Mouse (Mus musculus) NIH3T3 (cell line): ENCODE measurements around the gene Rxfp4.
A peak's percentile ranks its signal among the peaks of the same experiment; 100 is the strongest.

Experiments used
- DNase-seq: peaks from one replicate; pipeline ENCODE4 v3.0.0-alpha.2; 2012; ENCODE audit warnings: low read depth

The Rxfp4 gene

DNA sequence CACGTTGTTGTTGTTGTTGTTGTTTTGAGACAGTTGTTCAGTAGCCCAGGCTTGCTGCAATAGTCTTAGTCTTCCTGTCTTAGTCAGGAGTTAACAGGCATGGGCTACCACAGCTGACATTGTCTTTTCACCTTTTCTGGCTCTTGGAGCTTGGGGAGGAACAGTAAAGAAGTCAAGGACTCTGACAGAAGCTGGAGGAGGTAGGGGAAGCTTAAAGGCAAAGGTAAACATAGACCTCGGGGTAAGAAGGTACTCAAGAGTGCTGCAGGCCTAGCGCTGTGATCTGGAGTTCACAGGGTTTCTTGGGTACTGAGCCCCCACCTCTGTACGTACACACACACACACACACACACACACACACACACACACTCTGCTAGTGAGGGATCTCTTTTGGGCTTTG is 24.2 kb downstream of the Rxfp4 start:
- no peak for DNase-seq

DNA sequence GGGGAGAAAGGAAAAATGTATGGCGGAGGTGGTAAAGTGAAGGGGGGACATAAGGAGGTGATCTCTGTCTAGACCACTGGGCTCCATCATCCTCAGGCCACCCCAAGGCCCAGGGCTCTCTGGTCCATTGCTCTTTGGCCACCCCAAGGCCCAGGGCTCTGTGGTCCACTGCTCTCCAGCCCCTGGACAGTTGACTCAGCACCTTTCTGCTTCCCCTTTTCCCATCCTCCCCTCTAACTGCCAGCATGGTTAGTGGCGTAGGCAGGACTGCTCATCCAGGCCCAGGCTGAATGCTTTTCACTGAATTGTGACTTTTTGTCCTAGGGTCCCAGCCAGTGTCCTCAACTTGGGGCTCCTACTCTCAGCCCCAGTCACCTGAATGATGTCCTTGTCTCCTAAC is 25.4 kb downstream of the Rxfp4 start:
- no peak for DNase-seq

DNA sequence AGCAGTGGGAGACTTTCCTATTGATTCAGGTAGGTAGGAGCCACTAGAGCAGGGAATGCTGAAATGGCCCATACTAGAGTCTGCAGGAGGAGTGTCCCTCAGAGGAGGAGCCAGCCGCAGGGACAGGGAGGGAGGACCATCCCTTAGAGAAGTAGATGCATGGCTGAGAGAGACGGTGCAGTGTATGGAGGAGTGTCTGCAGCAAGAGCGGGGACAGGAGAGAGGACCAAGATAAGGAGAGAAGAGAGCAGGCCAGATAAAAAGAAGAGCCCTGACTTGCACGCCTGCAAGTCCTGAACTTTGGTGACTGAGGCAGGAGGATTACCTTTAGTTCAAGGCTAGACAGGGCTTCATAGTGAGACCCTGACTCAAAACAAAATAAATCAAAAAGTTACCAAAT is 25.8 kb downstream of the Rxfp4 start:
- no peak for DNase-seq

DNA sequence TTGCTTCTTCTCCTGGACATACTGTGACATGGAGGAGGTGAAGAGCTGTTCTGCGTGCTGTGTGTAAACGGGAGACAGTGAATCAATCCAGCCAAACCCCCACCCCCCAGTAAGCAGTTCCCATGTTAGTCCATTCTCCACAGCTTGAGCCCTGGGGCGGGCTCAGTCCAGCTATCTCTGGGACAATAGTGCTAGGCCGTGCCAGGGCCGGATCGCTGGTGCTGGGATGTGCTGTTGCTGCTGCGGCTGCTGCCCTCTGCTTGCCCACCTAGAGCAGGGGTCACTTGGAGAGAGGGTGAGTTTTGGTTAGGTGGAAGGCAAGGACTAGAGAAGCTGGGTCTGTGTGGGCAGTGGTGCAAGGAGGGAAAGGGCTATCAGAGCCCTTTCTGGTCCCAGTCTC is 26.6 kb downstream of the Rxfp4 start:
- no peak for DNase-seq

DNA sequence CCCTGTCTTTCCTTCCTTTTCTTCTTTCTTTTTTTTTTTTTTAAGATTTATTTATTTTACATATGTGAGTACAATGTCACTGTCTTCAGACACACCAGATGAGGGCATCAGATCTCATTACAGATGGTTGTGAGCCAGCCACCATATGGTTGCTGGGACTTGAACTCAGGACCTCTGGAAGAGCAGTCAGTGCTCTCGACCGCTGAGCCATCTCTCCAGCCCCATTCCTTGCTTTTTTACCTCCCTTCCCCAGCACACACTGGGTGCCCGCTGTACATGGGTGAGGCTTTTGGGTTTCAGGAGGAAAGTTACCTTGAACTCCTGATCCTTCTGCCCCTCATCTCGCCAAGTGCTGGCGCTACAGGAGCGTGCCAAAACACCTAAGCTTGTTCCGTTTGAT is 27.4 kb downstream of the Rxfp4 start:
- no peak for DNase-seq

DNA sequence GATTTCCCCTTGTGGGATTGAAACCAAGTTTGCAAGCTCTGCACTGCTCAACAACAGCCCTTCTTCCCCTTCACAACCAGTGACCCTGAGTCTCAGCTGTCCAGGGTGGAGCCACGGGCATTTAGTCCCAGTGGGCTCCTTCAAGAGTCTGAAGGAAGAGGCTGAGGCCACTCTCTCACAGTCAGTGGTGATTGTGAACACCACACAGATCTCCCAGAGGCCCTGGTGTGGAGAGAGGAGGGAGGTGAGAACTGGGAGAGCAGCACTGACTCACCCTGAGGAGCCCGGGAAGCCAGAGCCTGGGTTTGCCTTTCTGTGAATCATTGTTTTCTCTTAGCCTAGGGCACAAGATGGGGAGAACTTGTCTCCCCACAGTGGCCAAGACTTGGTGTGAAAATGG is 28.0 kb downstream of the Rxfp4 start:
- DNase-seq: peak; percentile 90

DNA sequence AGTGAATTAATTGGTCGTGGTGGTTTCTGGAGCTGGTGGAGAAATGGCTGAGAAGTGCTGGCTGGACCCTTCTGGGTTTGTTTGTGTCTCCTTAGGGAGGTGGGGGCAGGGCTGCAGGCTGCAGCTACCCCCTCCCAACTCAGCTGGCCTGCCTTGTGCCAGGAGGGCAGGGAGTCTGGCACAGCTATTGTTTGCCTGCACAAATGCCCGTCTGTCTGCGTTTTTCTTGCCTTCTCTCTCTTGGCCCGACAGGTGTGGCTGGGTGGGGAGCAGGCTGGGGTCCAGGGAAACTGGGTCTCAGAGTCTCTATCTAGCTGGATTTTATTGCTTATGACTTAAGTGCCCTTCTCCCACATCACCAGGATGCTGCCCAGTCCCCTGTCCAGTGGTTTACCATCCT is 28.6 kb downstream of the Rxfp4 start:
- peak; percentile 27 for DNase-seq

DNA sequence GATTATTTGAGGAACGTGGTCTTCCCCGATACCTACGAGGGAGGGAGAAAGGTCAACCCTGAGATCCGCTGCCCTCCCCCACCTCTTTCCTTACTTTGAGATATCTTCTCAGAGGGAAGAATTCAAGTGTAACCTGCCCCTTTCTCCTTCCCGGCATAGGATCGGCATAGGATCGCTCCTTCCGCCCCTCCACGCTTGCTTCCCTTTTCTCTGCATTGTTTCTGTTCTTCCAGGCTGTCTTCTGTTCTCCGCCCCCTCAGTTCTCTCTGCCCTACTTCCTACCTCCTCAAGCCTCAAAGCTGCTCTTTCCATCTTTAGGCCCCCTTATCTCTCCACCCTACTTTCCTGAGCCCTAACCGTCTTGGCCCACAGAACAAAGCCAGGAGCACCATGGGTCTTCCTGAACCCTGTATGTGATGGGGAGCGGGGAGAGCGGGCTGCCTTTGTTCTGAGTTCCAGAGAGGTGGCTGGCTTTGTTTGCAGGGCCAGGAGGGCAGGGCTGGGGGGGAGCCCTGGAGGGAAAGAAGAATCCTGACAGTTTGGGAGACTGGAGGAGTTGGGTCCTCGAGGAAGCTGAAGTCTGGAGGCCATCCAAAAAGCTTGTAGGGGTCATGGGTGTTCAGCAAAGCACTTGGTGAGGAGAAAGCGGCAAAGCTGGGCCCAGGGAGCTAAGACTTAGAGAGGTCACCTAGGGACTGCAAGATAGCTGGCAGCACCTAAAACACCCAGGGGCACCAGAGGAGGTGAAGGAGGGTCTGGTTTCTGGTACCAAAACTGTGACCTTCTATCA is 29.4 kb downstream of the Rxfp4 start:
- peak; percentile 41 for DNase-seq

DNA sequence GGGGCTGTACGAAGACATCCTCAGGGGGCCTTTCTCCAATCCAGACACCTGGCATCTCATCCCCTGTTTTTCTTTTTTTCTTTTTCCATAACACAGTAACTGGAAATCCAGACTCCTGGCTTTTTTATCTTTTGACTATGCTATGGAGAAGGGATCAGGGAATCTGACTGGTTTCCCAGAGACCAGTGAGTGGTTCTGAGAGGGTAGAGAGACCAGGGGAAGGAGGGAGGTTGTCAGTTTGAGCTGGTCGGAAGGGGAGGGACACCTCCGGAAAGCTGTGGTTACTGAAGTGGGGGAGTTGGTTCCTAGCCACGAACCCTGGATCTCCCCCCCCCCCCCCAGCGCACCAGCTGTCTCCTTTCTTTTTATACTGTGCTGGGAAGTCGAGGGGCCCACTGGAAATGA is 30.0 kb downstream of the Rxfp4 start:
- peak; percentile 65 for DNase-seq

DNA sequence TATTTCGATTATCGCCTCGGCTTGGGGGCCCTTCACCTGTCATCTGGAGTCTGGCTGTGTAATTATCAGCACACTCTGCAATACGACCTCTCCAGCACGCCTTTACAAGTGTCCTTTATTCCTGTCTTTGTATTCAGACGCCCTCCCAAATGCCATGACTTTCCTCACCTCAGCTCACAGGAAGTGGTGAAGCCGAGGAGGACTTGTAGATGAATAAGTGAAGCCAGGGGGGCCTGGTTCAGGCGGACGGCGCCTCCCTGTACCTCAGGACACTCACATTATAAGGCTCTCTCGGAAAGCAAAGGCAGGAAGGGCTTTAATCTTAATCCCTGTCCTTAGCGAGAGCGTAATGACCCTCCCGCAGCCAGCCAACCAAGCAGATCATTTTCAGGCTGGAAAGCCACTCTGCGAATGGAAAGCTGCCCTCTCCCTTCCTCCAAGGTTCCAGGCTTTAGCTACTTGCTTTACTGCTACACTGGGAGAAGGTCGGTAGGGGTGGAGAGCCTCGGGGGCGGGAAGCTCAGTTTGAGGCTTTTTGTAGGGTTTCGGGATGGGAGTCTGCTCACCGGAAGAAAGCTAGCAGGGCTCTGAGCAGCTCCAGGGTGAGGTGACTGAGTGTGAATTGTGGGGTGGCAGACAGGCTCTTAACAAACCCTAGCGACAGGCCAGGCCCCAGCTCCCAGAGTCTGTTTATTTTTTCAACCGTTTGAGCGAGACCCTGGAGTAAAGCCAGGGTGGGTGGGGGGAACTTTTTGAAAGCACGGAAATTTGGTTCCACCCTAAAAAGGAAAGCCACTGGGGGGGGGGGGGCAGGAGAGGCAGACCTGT is 30.6 kb downstream of the Rxfp4 start:
- DNase-seq: peak; percentile 74

GRCm38 (mm10) chr3:88621537-88622112 is 31.3 kb downstream of the Rxfp4 start:
- peak; percentile 82 for DNase-seq

DNA sequence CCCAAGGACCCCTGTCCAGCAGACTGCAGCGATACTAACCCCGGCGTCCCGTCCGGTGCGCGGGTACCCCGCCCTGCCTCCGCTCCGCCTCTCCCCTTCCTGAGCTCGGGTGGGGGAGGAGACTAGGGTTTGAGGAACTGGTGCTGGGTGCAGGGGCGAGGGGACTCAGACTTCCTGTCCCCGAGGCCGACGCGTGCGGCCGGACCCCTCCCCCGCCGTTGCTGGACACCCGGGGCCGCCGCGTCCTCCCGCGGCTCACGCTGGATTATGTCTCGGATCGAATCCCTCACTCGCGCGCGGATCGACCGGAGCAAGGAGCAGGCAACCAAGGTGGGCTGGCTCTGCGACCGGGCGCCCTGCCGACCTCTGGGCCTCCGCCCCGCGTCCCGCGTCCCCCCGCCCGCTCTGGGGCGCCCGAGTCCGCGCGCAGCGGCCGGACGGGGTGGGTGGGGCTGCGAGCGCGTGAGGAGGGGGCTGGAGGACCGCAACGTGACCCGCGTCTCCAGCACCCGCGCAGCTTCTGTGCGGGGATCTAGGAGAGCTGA is 31.9 kb downstream of the Rxfp4 start:
- DNase-seq: peak; percentile 70

DNA sequence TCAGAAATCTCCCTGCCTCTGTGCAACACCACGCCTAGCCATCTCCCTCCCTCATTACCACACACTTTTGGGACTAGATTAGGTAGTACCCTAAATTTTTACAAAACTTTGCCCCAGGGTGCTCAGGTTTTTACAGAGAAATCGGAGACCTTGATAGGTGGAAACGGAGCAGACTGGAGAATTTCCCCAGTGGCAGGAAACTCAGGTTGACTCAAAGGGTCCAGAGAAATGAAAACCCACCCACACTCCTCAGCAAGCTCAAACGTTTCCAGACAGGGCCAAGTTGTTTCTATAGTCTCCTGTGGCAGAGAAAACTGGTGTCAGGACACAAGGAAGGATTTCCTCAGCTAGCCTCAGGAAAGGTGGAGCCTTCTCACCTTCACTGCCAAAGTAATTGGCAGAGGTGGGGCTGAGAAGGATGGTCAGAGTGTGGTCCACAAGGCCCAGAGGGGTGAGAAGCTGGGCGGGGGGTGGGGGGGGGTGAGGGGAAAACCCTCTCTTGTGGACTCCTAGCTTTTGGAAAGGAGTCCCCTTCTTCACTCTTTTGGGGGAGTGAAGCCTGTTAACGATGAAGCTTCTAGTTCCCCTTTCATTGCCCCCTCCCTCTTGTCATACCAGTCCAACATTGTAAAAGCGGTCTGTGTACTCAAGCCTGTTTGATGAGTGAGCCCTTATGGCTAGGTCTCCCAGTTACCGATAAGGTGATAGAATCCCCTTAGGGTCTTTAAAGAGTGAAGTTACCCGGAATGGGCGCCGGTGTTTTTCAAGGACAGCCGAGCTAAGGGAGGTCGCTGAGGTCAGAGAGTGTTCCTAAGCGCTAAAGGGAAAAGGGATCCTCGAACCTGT is 32.6 kb downstream of the Rxfp4 start:
- DNase-seq: no peak

- DNase-seq: peak; percentile 52
These were observed 33.5 kb downstream of the Rxfp4 start for GRCm38 (mm10) chr3:88619113-88620097.

GRCm38 (mm10) chr3:88618074-88618871 is 34.7 kb downstream of the Rxfp4 start:
- no peak for DNase-seq

DNA sequence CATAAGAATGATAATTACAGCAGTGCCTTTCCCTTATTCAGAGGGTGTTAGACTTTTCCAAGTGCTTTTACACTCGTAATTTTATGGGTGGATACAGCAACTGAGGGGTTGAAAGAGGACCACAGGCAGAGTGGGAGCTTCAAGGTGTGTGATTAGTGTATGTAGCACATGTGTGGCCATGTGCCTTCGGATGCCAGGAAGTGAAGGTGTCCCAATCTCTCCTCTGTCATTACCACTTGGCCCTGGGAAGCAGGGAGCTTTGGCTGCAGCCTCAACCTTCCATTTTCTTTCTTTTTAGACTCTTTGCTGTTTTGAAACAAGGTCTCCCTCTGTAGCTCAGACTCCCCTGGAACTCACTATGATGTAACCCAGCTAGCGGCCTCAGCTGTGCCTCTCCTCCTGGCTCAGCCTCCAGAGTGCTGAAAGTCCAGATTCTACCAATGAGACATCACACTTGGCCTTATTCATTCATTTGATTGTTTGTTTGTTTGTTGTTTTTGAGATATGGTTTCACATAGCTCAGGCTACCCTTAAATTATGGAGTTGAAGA is 35.9 kb downstream of the Rxfp4 start:
- peak; percentile 64 for DNase-seq

DNA sequence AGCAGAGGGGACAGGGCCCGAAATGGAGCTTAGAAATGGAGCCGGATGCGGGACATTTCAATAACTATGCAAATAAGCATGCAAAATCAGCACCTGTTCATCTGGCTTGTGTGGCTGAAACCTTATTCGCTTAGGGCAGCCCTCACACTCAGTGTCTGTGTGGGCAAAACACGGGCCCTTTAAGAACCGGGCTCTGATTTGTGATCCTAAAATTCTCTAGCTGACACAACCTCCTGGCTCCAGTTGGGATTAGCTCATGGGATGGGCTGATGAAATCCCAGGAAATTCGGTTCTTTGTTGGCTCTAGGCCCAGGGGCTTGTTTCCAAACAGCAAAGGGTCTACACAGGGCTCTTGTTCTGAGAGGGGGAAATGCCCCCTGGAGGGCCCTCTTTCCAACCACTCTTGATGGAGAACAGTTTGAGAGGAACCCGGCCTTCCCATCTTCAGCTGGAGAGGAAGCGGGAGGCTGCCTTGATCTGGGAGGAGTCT is 37.0 kb downstream of the Rxfp4 start:
- peak; percentile 98 for DNase-seq

- DNase-seq: no peak
These were observed 37.8 kb downstream of the Rxfp4 start for GRCm38 (mm10) chr3:88615117-88615516.

DNA sequence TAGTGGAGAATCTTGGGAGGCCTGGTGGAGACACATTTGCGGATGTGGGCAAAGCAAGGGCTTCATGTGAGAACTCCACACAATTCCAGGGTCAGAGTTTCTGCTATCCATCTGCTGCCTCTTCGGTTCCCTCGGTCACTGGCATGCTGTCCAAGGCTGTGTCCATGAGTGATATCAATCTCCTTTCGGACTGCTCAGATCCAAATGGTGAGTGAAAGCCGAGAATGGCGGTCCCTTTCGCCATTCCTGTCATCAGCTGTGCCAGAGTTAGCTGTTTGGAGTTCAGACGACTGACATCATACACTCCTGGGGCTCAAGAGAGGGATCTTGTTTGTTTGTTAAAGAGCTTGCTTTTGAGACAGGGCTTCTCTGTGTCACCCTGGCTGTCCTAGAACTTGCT is 38.5 kb downstream of the Rxfp4 start:
- DNase-seq: no peak
